Mouse (Mus musculus) neutrophil, adult 83 days (primary cell): ENCODE results near the gene Tcp11l1. TPM values are rescaled to one million over a fixed set of nuclear protein-coding genes. Genes with fewer than 3 reads are reported as not detected.

Experiments
- total RNA-seq, 2 experiments: library from RNA; stranded (reverse); gene quantifications; one replicate each; pipeline ENCODE4 v1.2.4; 2023

Gene Tcp11l1
- 1 to 10 TPM; 2.6 to 7.5 TPM for total RNA-seq

GRCm38 (mm10) chr2:104711585-104712485, at the start of gene Tcp11l1:
Gene Tcp11l1 (minus strand): TSS chr2:104712169.

GRCm38 (mm10) chr2:104742741-104743064, 30.7 kb upstream of the Tcp11l1 start, which contains the start of gene Depdc7:
Gene Depdc7 (minus strand): TSS chr2:104742878.

GRCm38 (mm10) chr2:104716279-104716678, 4.3 kb upstream of the Tcp11l1 start, which contains the start of gene Pin1rt1:
Gene Pin1rt1 (minus strand): TSS chr2:104716379.

Other genes with a start within 250 kb of the Tcp11l1 start
- gene Hipk3, start 217.7 kb downstream of the Tcp11l1 start, total RNA-seq = 10 to 100 TPM; 39.3 to 43.0 TPM
- gene Cstf3, start 121.6 kb downstream of the Tcp11l1 start, total RNA-seq = 10 to 100 TPM; 27.7 to 30.1 TPM
- gene Pin1rt1, start 4.2 kb upstream of the Tcp11l1 start, total RNA-seq = not detected
- 1 to 10 TPM; 4.8 to 7.3 TPM for gene Depdc7, start 30.7 kb upstream of the Tcp11l1 start, total RNA-seq
- gene Qser1, start 104.6 kb upstream of the Tcp11l1 start, total RNA-seq = 1 to 10 TPM; 6.7 to 8.1 TPM
- under 1 TPM in 1 of 2 experiments, not detected in 1; 0.33 TPM for gene Prrg4, start 137.7 kb upstream of the Tcp11l1 start, total RNA-seq
- 1 to 10 TPM in 1 of 2 experiments, not detected in 1; 1.4 TPM for gene Ccdc73, start 155.6 kb upstream of the Tcp11l1 start, total RNA-seq